Mouse (Mus musculus): ENCODE data around the gene Tomm20l.
"Not testable (repeated sequence)": the region's sequence is repeated elsewhere in the genome, so short reads cannot be mapped to it uniquely, and the experiment has no call there.

Tomm20l gene

GRCm38 (mm10) chr12:71111331-71111730 is at the start of gene Tomm20l:
Tomm20l (plus strand) TSS chr12:71111428.
- peak; percentile 64 to 68 for DNase-seq

DNA sequence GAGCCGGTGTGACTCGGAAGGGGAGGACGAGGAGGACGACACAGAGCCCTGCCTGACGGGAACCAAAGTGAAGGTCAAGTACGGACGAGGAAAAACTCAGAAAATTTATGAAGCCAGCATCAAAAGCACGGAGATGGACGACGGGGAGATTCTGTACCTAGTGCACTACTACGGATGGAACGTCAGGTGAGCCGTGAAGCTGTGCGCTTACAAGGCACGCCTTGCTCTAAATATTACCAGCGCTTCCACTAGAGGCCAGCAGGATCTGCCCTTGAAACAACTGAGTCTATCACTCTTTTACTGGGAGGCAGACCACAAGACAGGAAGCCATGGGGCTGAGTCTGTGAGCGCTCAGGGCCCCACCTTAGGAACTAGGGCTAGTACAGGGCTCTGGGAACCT is 41.4 kb upstream of the Tomm20l start:
- DNase-seq = no peak

DNA sequence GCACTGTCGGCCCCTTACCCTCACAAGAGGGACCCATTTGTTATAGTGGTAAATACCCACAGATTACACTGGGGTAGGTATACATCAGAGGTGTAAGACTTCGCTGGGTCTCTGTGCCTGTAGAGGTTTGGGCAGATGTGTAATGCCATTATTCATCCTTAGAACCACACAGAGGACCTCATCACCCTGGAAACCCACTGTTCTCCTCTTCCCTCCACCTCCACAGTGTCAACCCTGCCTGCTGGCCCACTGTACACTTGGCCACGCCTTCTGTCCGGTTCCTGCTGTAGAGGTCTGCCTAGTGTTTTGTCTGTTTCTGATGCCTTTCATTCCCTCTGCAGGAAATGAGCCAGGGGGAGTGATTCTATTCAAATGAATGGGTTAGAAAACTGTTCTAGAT is 39.2 kb upstream of the Tomm20l start:
- DNase-seq = no peak

GRCm38 (mm10) chr12:71073113-71073730 is 38.0 kb upstream of the Tomm20l start:
- DNase-seq = peak; percentile 21 to 36

- no peak for DNase-seq
Measured at GRCm38 (mm10) chr12:71086331-71086730, 24.9 kb upstream of the Tomm20l start.

GRCm38 (mm10) chr12:71104275-71104674 is 7.0 kb upstream of the Tomm20l start:
- not testable (repeated sequence) for DNase-seq

DNA sequence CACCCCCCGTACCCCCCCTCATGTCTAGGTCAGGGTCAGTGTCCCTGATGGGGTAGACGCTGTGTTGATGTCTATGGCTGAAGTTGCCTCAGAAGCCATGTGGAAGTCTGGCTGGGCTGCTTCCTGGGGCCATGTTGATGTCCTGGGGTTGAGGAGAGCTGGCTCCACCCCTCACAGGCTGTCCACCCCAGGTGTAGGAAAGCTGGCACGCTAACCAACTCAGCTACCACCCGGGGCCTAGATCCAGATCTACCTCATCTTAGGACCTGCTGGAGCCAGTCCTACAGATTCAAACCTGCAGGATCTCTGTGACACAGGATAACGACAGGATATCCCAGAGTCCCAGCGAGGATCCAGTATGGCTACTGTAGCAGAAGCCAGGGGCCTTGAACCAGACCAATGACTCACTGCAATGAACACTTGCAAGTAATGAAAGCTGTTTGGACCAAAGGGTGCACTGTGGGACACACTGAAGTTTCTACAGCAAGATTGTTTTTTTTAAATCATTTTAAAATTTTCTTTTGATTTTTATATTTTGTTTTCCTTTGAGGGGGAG is 3.9 kb upstream of the Tomm20l start:
- DNase-seq = no peak

DNA sequence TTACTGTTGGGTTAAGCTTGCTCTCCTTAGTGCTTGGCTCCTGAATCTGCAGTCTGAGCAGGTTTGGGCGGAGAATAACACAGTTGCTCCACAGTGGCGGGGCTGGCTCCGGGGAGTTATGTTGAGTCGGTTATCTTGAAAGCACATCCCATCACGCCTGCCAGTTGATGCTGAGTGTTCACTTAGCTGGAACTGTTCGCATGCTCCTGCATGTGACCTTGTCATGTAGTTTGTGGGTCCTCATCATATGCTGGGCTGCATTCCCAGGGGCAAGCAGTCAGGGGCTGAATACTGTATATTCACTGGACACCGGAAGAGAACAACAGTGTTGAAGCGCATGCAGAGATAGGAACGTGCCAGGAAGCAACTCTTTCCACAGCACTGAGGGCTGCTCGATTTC is 1.8 kb downstream of the Tomm20l start:
- DNase-seq = no peak

GRCm38 (mm10) chr12:71113675-71114288 is 2.6 kb downstream of the Tomm20l start:
- DNase-seq = peak; percentile 52 to 62

GRCm38 (mm10) chr12:71116411-71116810 is 5.2 kb downstream of the Tomm20l start:
- no peak for DNase-seq

DNA sequence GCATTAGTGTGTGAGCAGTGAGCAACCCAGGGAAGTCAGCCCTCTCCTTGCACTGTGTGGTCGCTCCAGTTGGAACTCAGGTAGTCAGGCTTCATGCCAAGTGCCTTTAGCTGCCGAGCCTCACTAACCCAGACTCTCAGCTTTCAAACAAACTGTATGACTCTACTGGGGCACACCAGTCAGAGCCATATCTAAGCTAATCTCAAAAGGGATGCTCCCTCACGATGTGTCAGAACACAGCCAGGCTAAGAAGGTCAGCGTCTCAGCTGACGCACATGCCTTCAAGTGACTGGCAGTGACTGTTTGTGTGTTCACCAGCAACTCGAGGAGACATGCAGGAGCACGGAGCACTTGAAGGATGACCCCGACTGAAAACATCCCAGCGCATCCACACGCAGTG is 11.5 kb downstream of the Tomm20l start:
- no peak for DNase-seq

GRCm38 (mm10) chr12:71123286-71123685 is 12.1 kb downstream of the Tomm20l start:
- DNase-seq = no peak

DNA sequence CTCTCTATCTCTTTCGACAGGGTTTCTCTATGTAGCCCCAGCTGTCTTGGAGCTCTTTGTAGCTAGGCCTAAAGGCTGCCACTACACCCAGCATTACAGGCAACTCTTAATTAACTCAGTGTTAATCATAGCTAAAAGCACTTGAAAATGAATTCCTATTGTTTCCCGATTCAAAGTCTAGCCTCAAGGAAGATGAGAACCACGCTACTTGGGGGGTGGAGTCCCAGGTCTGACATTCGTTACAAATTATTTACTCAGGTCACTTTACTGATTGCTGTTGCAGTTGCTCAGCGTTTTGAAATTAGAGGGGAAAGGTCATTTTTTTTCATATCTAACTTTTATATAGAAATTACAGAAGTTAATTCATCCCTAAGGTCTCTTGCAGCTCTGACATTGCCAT is 24.4 kb downstream of the Tomm20l start:
- DNase-seq = peak; percentile 18 to 45

GRCm38 (mm10) chr12:71136130-71136973 is 25.1 kb downstream of the Tomm20l start, which contains the start of the genes Timm9 and 2700049A03Rik:
Timm9 (minus strand) TSS chr12:71136684.
2700049A03Rik (plus strand) TSS chr12:71136848.
- DNase-seq = peak; percentile 75 to 77

GRCm38 (mm10) chr12:71136974-71137491 is 25.8 kb downstream of the Tomm20l start:
- DNase-seq = peak; percentile 67 to 79

DNA sequence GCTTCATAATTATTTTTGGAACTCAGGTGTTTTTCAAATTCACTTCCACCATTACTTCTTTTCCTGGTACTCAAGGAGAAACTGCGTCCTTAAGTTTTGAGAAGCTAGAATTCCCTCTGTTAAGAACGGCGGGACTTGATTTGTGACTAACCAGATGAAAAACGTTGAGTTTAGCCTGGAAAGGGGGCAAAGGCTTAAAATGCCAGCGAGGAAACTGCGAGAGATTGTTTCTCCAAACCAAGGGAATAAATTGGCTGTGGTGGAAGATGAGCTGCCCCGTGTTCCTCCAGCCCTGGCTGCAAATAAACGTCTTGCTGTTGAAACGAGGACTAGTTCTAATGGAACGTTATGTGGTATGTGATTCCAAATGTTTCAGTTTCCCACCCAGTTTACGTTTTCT is 26.5 kb downstream of the Tomm20l start:
- DNase-seq = no peak

DNA sequence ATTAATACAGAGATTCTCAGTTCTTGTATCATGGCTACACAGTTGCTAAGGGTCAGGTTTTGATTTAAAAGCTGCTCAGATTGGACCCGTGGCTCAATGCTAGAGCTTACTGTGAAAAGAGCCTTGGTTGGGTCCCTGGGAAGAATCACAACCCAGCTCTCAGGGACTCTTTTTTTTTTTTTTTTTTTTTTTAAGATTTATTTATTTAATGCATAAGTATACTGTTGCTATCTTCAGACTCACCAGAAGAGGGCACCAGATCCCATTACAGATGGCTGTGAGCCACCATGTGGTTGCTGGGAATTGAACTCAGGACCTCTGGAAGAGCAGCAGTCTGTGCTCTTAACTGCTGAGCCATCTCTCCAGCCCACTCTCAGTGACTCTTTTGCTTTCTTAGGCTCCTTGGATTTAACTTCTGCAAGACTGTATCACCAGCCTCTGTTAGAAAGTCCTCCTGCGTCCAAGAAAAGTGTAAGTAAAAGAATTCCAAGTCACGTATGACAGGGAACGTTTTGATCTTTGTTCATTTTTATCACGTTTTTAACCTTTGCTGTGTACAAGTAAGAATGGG is 28.1 kb downstream of the Tomm20l start:
- no peak for DNase-seq

DNA sequence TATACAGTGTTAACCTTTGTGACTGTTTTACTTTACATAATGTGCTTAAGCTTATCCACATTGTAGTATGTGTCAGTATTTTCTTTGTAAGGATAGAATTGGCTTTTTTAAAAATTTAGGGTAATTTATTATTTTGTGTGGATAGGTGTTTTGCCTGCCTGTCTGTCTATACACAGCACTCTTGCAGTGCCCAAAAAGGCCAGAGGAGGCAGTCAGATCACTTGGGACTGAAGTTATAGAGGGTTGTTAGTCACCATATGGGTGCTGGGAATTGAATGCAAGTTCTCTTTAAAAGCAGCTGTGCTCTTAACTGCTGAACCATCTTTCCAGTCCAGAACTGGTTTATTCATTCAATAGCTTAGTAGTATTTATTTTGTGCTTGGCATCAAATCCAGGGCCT is 30.0 kb downstream of the Tomm20l start:
- DNase-seq = no peak

DNA sequence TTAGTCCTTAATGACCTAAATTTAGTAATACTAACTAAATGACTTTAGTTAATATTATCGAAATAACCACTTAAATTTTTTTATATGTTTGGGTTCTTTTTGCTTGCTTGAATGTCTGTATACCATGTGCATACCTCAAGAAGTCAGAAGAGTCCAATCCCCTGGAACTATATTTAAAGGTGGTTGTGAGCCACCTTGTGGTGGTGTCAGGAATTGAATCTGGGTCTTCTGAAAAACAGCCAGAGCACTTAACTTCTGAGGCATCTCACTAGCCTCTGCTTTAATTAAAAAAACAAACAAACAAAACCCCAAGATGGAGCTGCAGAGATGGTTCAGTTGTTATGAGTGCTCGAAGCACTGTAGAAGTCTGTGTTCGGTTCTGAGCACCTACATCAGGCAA is 36.4 kb downstream of the Tomm20l start:
- peak; percentile 26 to 62 for DNase-seq

- DNase-seq = no peak
Measured at GRCm38 (mm10) chr12:71148801-71149200, 37.6 kb downstream of the Tomm20l start.

DNA sequence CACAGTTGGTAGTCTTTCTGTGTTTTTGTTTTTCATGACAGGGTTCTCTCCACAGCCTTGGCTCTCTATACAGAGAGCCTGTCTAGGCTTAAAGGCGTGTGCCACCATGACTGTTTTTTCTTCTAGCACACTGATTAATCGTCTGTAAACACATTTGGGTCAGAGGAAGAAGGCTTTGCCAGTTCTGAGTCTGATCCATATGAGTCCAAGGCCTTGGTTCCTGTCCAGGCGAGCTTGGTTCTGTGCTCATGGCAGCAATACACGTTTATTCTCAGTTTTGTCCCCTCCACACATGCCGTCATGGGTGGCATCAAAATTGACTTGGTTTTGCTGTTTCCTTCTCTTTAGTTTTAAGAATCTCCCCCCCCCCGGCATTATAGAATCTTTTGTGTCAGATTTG is 38.2 kb downstream of the Tomm20l start:
- no peak for DNase-seq

DNA sequence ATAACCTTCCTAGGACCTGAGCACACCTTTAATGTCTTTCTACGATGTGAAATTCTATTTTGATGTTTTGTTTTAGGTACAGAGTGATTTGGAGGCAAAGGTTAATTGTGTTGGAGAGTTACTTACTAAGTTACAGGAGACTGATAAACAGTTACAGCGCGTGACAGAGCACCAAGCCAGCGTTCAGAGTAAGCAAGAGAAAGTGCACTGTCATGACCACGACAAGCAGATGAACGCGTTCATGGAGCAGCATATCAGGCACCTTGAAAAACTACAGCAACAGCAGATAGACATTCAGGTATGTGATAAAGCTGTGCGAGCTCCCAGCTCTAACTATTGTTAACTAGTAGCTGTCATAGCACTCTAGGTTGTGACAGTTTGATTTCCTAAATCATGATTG is 38.9 kb downstream of the Tomm20l start:
- no peak for DNase-seq

DNA sequence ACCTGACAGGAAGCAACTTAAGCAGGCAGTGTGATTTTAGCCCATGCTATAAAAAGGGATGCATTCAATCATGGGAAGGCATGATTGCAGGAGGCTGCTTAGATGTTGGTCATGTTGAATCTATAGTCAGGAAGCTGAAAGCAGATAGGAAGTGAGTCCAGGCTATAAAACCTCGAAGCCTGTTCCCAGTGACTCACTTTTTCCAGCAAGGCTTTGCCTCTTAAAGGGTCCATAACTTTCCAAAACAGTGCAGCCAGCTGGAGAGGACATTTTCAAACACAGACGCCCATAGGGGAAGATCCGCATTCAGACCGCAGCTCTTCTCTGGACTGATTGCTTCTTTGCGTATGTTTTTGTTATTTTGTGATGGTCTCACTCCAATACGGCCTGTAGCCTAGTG is 43.8 kb downstream of the Tomm20l start:
- no peak for DNase-seq
